Mouse (Mus musculus): ENCODE results near the gene Tamm41.

- TF ChIP-seq CTCF (IDR thresholded peaks at IDR 0.05; ENCODE audit: insufficient read depth, low read length), result no peak
- no peak for TF ChIP-seq POLR2A (IDR thresholded peaks at IDR 0.05; ENCODE audit: borderline replicate concordance, extremely low read depth, low read depth, low read length)
These were observed 70.1 kb downstream of the Tamm41 start for GRCm38 (mm10) chr6:114967623-114968022.
